Mouse (Mus musculus) lung, adult 2 months (tissue): ENCODE results near the gene Parp8.

Experiments
- CTCF ChIP-seq: fragments of 200-500 bp; IDR thresholded peaks from 2 replicates; pipeline ENCODE4 v1.5.1; 2011; ENCODE audit warnings: mild to moderate bottlenecking, low read length, control low read depth; ENCODE audit not compliant: insufficient read depth
- POLR2A ChIP-seq: fragments of 200-500 bp; IDR thresholded peaks from 2 replicates; pipeline ENCODE4 v1.6.1; 2011; ENCODE audit warnings: low read depth, mild to moderate bottlenecking, control low read depth, low read length, borderline replicate concordance; ENCODE audit errors: extremely low read depth

DNA sequence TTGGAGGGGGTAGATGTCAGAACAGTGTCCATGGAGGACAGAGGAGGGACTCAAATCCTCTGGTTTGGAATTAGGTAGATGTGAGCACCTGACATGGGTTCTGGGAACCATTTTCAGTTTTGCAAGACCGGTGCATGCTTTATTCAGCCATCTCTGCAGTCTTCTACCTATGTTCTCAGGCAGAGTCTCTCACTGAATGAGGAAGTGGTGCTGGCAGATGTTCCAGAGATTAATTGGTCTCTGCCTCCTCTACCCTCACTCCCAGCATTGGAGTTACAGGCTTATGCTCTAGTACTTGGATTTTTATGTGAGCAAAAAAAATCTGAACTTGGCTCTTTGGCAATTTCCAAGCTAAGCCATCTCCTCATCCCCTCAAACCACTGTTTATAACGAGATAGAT lies 17.8 kb downstream of the Parp8 start:
- no peak for TF ChIP-seq CTCF
- no peak for TF ChIP-seq POLR2A
